Mouse (Mus musculus) ES-E14 (cell line): ENCODE measurements around the gene Fhl1.

Experiments used
- CHD2 ChIP-seq: IDR thresholded peaks from 2 replicates; pipeline ENCODE4 v1.6.1; 2014; ENCODE audit warnings: mild to moderate bottlenecking, low read depth, low read length, inconsistent platforms
- HCFC1 ChIP-seq: IDR thresholded peaks from 2 replicates; pipeline ENCODE4 v1.6.1; 2012; ENCODE audit warnings: low read length, inconsistent platforms, borderline replicate concordance; ENCODE audit not compliant: insufficient read depth
- MAFK ChIP-seq: IDR thresholded peaks from 2 replicates; pipeline ENCODE4 v1.6.1; 2014; ENCODE audit warnings: mild to moderate bottlenecking, low read depth, low read length, inconsistent platforms; ENCODE audit not compliant: insufficient read depth

- no peak for TF ChIP-seq MAFK
- no peak for TF ChIP-seq HCFC1
- TF ChIP-seq CHD2: no peak
These were observed 6.4 kb downstream of the Fhl1 start for GRCm38 (mm10) chrX:56737848-56738554.
